Mouse (Mus musculus) hindbrain, embryonic 11.5 days (tissue): Measurements from ENCODE around the gene Olfr575. TPM values are rescaled to one million over a fixed set of nuclear protein-coding genes. Genes with fewer than 3 reads are reported as not detected.

Source experiments
- ATAC-seq: fragments of 200-750 bp; cut with Nextera tagmentation; 2 replicates; pipeline ENCODE4 v1.8.0; 2017; ENCODE audit warnings: mild to moderate bottlenecking, moderate TSS enrichment, moderate library complexity; ENCODE audit not compliant: low FRiP score
- DNase-seq: peaks from one replicate; pipeline ENCODE4 v3.0.0-alpha.2; 2015; ENCODE audit warnings: low spot score
- H3K27ac ChIP-seq: fragments of 300-500 bp; sonication (generic); 2 replicates; pipeline ENCODE4 v1.5.1; 2014; ENCODE audit warnings: mild to moderate bottlenecking, low read depth, low read length
- H3K27me3 ChIP-seq: fragments of 300-500 bp; sonication (generic); 2 replicates; pipeline ENCODE4 v1.6.1; 2014; ENCODE audit warnings: mild to moderate bottlenecking, low read length, moderate library complexity, mixed read lengths; ENCODE audit not compliant: control insufficient read depth, insufficient read depth
- H3K36me3 ChIP-seq: fragments of 300-500 bp; sonication (generic); 2 replicates; pipeline ENCODE4 v1.6.1; 2014; ENCODE audit warnings: mild to moderate bottlenecking, low read length, moderate library complexity, mixed read lengths; ENCODE audit not compliant: control insufficient read depth, insufficient read depth
- H3K4me1 ChIP-seq: fragments of 300-500 bp; sonication (generic); replicated peaks from 2 replicates; pipeline ENCODE4 v1.6.1; 2014; ENCODE audit warnings: low read length, mixed read lengths; ENCODE audit not compliant: control insufficient read depth, insufficient read depth
- H3K4me2 ChIP-seq: fragments of 300-500 bp; sonication (generic); replicated peaks from 2 replicates; pipeline ENCODE4 v1.6.1; 2014; ENCODE audit warnings: mild to moderate bottlenecking, low read depth, low read length
- H3K4me3 ChIP-seq: fragments of 300-500 bp; sonication (generic); 2 replicates; pipeline ENCODE4 v1.5.1; 2014; ENCODE audit warnings: low read depth, low read length
- H3K9ac ChIP-seq: fragments of 300-500 bp; sonication (generic); 2 replicates; pipeline ENCODE4 v1.6.1; 2014; ENCODE audit warnings: low read depth, low read length
- H3K9me3 ChIP-seq: fragments of 300-500 bp; sonication (generic); 2 replicates; pipeline ENCODE4 v1.6.1; 2016; ENCODE audit warnings: low read length; ENCODE audit not compliant: control insufficient read depth
- WGBS: fragments of 180-500 bp; shearing (Covaris S2); extraction: QIAGEN DNeasy Blood & Tissue Kit; methylation state at CpG from one replicate; pipeline ENCODE4 v1.1.7; 2014; 5-methylcytosine and 5-hydroxymethylcytosine counted together
- polyA plus RNA-seq: library from polyadenylated mRNA; unstranded; fragments of >200 nt; fragmentation: Nextera tagmentation; extraction: Ambion mirVana; gene quantifications from 2 replicates; pipeline ENCODE4 v1.2.1, GENCODE M21; 2014

Olfr575 gene
- not detected in 2 replicates for polyA plus RNA-seq

DNA sequence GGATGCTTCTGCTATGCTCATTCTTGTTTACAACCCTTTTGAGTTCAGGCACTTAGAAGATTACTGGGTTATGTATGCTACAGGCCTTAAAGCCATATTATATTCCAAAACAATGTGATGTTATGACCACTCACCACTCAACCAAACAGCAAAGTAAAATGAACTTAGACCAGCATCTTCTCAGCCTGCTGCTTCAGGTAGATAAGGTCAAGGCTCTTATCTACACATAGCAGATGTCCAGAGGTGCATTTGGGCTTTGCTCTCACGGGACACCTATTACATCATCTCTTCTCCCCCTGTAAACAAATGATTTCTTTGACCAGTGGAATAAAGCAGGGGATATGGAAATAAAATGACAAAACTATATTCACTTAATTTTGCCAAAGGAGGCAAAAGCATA, at the start of gene Olfr575:
TSS of gene Olfr575 (minus strand) at position 183 of the 400 bp plus-strand sequence.
- 62% methylated on average over 1 of the region's 1 CpGs for WGBS
- no peak within 1 kb of the TSS for H3K9ac ChIP-seq
- no peak for ATAC-seq
- no peaks in the 10 kb centered on the region for H3K9me3 ChIP-seq
- no peaks in the 10 kb centered on the region for H3K36me3 ChIP-seq
- no peak within 1 kb of the TSS for H3K4me2 ChIP-seq
- H3K4me1 ChIP-seq, result no peaks in the 10 kb centered on the region
- H3K4me3 ChIP-seq, result no peak within 1 kb of the TSS
- H3K27me3 ChIP-seq, result no peaks in the 10 kb centered on the region
- no peak for DNase-seq
- no peak within 1 kb of the TSS for H3K27ac ChIP-seq

DNA sequence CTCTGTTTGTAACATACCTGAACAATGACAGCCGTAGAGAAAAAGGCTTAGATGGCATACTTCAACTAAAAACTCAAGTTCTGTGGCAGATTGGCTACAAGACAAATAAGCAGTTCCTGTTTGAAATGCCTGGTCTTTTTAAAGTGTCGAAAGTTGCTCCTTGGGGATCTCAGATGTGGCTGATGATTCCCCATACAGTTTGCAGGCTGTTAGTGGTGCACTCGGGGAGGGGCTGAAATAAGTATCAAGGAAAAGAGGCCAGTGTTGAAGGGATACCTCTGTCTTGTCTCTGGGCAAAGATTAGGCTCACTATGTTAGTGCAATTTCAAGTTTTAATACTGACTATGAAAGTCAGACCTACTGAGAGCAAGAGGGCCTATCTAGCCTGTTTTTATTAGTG, 30.6 kb upstream of the Olfr575 start, which contains the start of gene Olfr578:
TSS of gene Olfr578 (minus strand) at position 101 of the 400 bp plus-strand sequence.
- no peaks in the 10 kb centered on the region for H3K27me3 ChIP-seq
- no peak within 1 kb of the TSS for H3K27ac ChIP-seq
- H3K4me3 ChIP-seq, result no peak within 1 kb of the TSS
- no peaks in the 10 kb centered on the region for H3K4me1 ChIP-seq
- no peak for DNase-seq
- no peaks in the 10 kb centered on the region for H3K9me3 ChIP-seq
- no peak within 1 kb of the TSS for H3K9ac ChIP-seq
- no peaks in the 10 kb centered on the region for H3K36me3 ChIP-seq
- WGBS, result 74% methylated on average over 3 of the region's 3 CpGs
- no peak within 1 kb of the TSS for H3K4me2 ChIP-seq
- no peak for ATAC-seq

DNA sequence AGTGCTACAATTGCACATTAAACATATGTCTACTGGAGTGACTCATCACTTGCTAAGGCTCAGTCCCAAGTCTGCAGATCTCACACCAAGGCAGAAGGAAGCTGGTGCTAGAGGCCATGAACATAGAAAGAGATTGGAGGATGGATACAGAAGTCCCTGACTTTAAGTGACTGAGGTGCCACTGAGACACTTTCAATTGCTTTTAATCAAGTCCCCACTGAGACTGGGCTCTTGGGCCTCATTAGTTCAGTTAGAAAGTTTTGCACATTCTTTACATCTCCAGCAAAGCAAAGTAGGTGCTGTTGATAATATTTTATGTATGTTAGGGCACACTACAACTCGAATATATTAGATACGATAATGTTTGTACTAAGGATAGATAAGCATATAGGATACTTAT, 17.3 kb upstream of the Olfr575 start, which contains the start of gene Olfr577:
TSS of gene Olfr577 (minus strand) at position 101 of the 400 bp plus-strand sequence.
- no peak within 1 kb of the TSS for H3K4me2 ChIP-seq
- H3K4me1 ChIP-seq, result no peaks in the 10 kb centered on the region
- H3K36me3 ChIP-seq, result no peaks in the 10 kb centered on the region
- no peak within 1 kb of the TSS for H3K9ac ChIP-seq
- no peak within 1 kb of the TSS for H3K27ac ChIP-seq
- no peak for ATAC-seq
- no peaks in the 10 kb centered on the region for H3K9me3 ChIP-seq
- H3K4me3 ChIP-seq, result no peak within 1 kb of the TSS
- 87% methylated on average over 2 of the region's 2 CpGs for WGBS
- no peak for DNase-seq
- H3K27me3 ChIP-seq, result no peaks in the 10 kb centered on the region

DNA sequence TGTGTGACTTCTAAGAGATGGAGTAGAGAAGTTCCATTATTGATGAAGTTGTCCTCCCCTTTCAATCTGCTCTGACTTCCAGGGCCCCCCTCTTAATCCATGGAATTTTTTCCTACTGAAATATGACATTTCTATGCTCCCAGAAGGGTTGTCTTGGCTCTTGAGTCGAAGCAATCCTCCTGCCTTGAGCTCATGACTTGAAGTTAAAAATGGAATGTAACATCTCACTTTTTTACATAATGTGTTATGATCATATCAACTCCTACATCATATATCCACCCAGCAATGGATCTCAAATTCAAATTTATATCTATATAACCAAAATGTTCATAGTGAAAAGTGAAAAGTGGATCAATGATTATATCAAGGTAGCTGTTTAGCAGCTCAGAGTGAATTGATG, 15.8 kb upstream of the Olfr575 start:
- no peaks in the 10 kb centered on the region for H3K4me1 ChIP-seq
- H3K4me3 ChIP-seq, result no peak overlapping the region
- DNase-seq (no peak), ATAC-seq (no peak)
- H3K4me2 ChIP-seq, result no peak overlapping the region
- no peaks in the 10 kb centered on the region for H3K9me3 ChIP-seq
- no peaks in the 10 kb centered on the region for H3K27me3 ChIP-seq
- no peaks in the 10 kb centered on the region for H3K36me3 ChIP-seq
- no peak overlapping the region for H3K9ac ChIP-seq
- 44% methylated on average over 1 of the region's 1 CpGs for WGBS
- H3K27ac ChIP-seq, result no peak overlapping the region

DNA sequence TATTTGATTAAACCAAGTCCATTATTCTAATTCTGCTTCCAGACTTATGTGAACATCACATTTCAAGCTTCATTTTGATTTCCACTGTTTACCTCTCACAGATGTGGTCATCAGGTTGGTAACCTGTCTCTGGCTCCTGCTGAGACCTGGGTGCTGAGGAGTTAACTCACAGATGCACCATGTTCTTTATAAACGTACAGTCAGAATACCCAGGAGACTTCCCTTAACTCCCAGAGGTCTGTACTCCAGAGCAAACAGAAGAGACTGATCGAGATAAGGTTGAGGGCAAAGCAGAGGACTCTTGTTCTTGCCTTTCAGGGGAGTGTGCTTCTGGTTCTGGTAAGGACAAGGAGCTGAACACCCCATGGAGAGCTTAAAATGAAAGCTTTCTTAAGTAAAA, 3.8 kb upstream of the Olfr575 start, which contains the start of gene Olfr576:
TSS of gene Olfr576 (plus strand) at position 301 of the 400 bp plus-strand sequence.
- H3K4me2 ChIP-seq, result no peak within 1 kb of the TSS
- DNase-seq, result no peak
- no peaks in the 10 kb centered on the region for H3K4me1 ChIP-seq
- H3K36me3 ChIP-seq, result no peaks in the 10 kb centered on the region
- H3K4me3 ChIP-seq, result no peak within 1 kb of the TSS
- H3K9ac ChIP-seq, result no peak within 1 kb of the TSS
- H3K27ac ChIP-seq, result no peak within 1 kb of the TSS
- ATAC-seq, result no peak
- 65% methylated on average over 2 of the region's 2 CpGs for WGBS
- no peaks in the 10 kb centered on the region for H3K27me3 ChIP-seq
- no peaks in the 10 kb centered on the region for H3K9me3 ChIP-seq

DNA sequence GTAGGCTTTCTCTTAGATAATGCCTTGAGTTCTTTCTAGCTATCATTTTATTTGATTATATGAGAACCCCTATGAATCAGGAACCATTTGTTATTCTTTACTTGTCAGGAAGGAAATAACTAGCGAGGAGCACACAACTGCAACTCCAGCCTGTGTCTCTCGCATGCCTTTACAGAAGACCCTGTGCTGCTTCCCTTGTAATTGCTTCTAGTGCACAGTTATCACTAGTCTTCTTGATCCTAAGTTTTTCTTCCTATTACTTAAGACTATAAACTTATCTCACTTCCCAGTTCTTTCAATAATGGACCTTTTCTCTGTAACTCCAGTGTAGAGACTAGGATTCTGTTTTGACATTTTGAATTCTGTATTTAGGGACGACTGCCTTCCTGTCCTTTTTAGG, 438 bp downstream of the Olfr575 start:
- H3K36me3 ChIP-seq, result no peaks in the 10 kb centered on the region
- ATAC-seq (no peak), DNase-seq (no peak)
- no peaks in the 10 kb centered on the region for H3K4me1 ChIP-seq
- no peaks in the 10 kb centered on the region for H3K27me3 ChIP-seq
- H3K4me3 ChIP-seq, result no peak overlapping the region
- WGBS, result 88% methylated on average over 3 of the region's 3 CpGs
- no peak overlapping the region for H3K9ac ChIP-seq
- no peak overlapping the region for H3K27ac ChIP-seq
- no peak overlapping the region for H3K4me2 ChIP-seq
- H3K9me3 ChIP-seq, result no peaks in the 10 kb centered on the region

DNA sequence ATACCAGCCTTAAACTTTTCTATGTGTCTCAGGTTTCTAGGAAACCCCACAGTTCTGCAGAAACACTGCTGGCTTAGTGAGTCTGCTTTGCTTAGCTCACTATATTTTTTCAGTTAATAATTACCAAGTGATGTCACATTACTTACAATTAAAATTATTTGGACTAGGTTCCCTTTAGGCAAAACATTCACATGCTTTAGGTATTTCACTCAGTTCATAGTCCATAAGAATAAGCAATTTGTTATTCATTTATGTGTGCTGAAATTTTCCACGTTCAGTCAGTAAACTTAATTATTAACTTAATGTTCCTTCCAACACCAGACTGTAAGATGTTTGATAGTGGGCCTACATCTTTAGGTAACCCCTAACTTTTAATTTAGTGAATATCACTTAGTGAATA, 7.8 kb downstream of the Olfr575 start:
- no peaks in the 10 kb centered on the region for H3K4me1 ChIP-seq
- DNase-seq (no peak), ATAC-seq (no peak)
- no peak overlapping the region for H3K4me3 ChIP-seq
- no peak overlapping the region for H3K9ac ChIP-seq
- no peaks in the 10 kb centered on the region for H3K27me3 ChIP-seq
- no peak overlapping the region for H3K4me2 ChIP-seq
- no peaks in the 10 kb centered on the region for H3K36me3 ChIP-seq
- WGBS, result 64% methylated on average over 1 of the region's 1 CpGs
- H3K27ac ChIP-seq, result no peak overlapping the region
- no peaks in the 10 kb centered on the region for H3K9me3 ChIP-seq

DNA sequence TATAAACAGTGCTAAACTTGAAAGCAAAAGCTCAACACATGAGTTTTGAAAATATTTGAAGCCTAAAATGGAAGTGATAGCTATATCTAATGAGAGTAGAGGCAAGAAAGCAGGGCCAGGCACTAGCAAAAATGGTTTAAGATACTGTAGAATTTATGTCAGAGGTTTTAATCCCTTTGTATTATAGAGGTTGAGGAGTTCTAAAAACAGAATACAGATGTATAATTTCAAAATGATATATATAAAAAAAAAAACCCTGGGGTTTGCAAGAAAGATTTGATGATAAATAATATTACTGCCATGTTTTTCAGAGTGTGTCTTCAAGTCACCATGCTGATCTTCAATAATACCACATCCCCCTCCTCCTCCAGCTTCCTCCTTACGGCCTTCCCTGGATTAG, 10.4 kb downstream of the Olfr575 start, which contains the start of gene Olfr574:
TSS of gene Olfr574 (plus strand) at position 301 of the 400 bp plus-strand sequence.
- H3K27me3 ChIP-seq, result no peaks in the 10 kb centered on the region
- H3K9me3 ChIP-seq, result no peaks in the 10 kb centered on the region
- no peak within 1 kb of the TSS for H3K4me2 ChIP-seq
- WGBS, result 100% methylated on average over 1 of the region's 1 CpGs
- no peak for DNase-seq
- no peak for ATAC-seq
- H3K4me3 ChIP-seq, result no peak within 1 kb of the TSS
- no peaks in the 10 kb centered on the region for H3K4me1 ChIP-seq
- no peaks in the 10 kb centered on the region for H3K36me3 ChIP-seq
- H3K9ac ChIP-seq, result no peak within 1 kb of the TSS
- H3K27ac ChIP-seq, result no peak within 1 kb of the TSS

DNA sequence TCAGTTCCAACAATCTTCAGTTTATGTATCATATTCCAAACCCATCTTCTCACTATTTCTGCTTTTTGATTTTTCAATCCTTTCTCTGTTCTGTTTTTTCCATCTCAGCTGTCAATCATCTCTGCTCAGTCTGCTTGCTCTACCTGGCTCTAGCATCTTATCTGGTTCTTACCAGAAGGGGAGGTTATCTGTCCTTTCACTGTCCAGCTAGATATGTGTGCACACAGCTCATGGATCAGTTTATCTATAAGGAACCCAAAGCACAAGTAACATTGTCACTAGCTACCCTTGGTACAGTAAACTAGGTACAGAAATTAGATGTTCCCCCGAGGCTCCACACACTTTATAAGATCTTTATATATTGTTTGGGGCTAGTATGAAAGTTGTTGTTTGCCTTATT, 15.2 kb downstream of the Olfr575 start:
- Histone ChIP-seq H3K27ac (no peak overlapping the region), H3K4me1 (no peaks in the 10 kb centered on the region), H3K36me3 (no peaks in the 10 kb centered on the region), H3K9me3 (no peaks in the 10 kb centered on the region), H3K9ac (no peak overlapping the region), H3K27me3 (no peaks in the 10 kb centered on the region), H3K4me3 (no peak overlapping the region), H3K4me2 (no peak overlapping the region)
- ATAC-seq (no peak), DNase-seq (no peak)
- 89% methylated on average over 1 of the region's 1 CpGs for WGBS
